Mouse (Mus musculus) embryonic facial prominence, embryonic 12.5 days (tissue): ENCODE results near the gene Parg. TPM values are rescaled to one million over a fixed set of nuclear protein-coding genes. Genes with fewer than 3 reads are reported as not detected.

ENCODE experiments used
- ATAC-seq: fragments of 200-750 bp; cut with Nextera tagmentation; 2 replicates; pipeline ENCODE4 v1.8.0; 2017; ENCODE audit not compliant: insufficient number of reproducible peaks, insufficient read depth, low FRiP score, low TSS enrichment
- H3K27ac ChIP-seq: fragments of 300-500 bp; sonication (generic); 2 replicates; pipeline ENCODE4 v1.5.1; 2016; ENCODE audit warnings: mild to moderate bottlenecking
- H3K27me3 ChIP-seq: fragments of 300-500 bp; sonication (generic); 2 replicates; pipeline ENCODE4 v1.6.1; 2016; ENCODE audit warnings: mild to moderate bottlenecking, moderate library complexity
- H3K36me3 ChIP-seq: fragments of 300-500 bp; sonication (generic); 2 replicates; pipeline ENCODE4 v1.6.1; 2016; ENCODE audit warnings: mild to moderate bottlenecking
- H3K4me1 ChIP-seq: fragments of 300-500 bp; sonication (generic); 2 replicates; pipeline ENCODE4 v1.6.1; 2016
- H3K4me2 ChIP-seq: fragments of 300-500 bp; sonication (generic); replicated peaks from 2 replicates; pipeline ENCODE4 v1.6.1; 2016; ENCODE audit warnings: mild to moderate bottlenecking, moderate library complexity
- H3K4me3 ChIP-seq: fragments of 300-500 bp; sonication (generic); 2 replicates; pipeline ENCODE4 v1.5.1; 2016; ENCODE audit warnings: mild to moderate bottlenecking
- H3K9ac ChIP-seq: fragments of 300-500 bp; sonication (generic); 2 replicates; pipeline ENCODE4 v1.6.1; 2016; ENCODE audit warnings: mild to moderate bottlenecking, moderate library complexity
- H3K9me3 ChIP-seq: fragments of 300-500 bp; sonication (generic); 2 replicates; pipeline ENCODE4 v1.6.1; 2016; ENCODE audit warnings: mild to moderate bottlenecking, moderate library complexity
- WGBS: fragments of 180-500 bp; shearing (Covaris S2); methylation state at CpG from one replicate; pipeline ENCODE4 v1.1.7; 2016; 5-methylcytosine and 5-hydroxymethylcytosine counted together
- polyA plus RNA-seq: library from polyadenylated mRNA; unstranded; fragments of >200 nt; fragmentation: Nextera tagmentation; extraction: Ambion mirVana; gene quantifications from 2 replicates; pipeline ENCODE4 v1.2.1, GENCODE M21; 2016

Gene Parg
- polyA plus RNA-seq = 58.7 and 59.7 TPM in 2 replicates

- H3K27ac ChIP-seq = peak within 1 kb of the TSS; percentile 63; the same call in 1 of the 2 replicates
- H3K4me1 ChIP-seq = peaks cover 23% of the 10 kb centered on the region
- H3K27me3 ChIP-seq = no peaks in the 10 kb centered on the region
- H3K36me3 ChIP-seq = peaks cover 26% of the 10 kb centered on the region
- ATAC-seq = peak; percentile 81
- peak within 1 kb of the TSS; percentile 93 for H3K9ac ChIP-seq
- H3K9me3 ChIP-seq = no peaks in the 10 kb centered on the region
- peak within 1 kb of the TSS; percentile 92 for H3K4me3 ChIP-seq
- H3K4me2 ChIP-seq = peak within 1 kb of the TSS; percentile 93
- under 1% methylated on average over 77 of the region's 77 CpGs for WGBS
Measured at GRCm38 (mm10) chr14:32201791-32202451, at the start of gene Parg, which contains the start of gene Timm23. TSS of gene Parg (plus strand) at chr14:32201949. TSS of gene Timm23 (minus strand) at chr14:32201898.

DNA sequence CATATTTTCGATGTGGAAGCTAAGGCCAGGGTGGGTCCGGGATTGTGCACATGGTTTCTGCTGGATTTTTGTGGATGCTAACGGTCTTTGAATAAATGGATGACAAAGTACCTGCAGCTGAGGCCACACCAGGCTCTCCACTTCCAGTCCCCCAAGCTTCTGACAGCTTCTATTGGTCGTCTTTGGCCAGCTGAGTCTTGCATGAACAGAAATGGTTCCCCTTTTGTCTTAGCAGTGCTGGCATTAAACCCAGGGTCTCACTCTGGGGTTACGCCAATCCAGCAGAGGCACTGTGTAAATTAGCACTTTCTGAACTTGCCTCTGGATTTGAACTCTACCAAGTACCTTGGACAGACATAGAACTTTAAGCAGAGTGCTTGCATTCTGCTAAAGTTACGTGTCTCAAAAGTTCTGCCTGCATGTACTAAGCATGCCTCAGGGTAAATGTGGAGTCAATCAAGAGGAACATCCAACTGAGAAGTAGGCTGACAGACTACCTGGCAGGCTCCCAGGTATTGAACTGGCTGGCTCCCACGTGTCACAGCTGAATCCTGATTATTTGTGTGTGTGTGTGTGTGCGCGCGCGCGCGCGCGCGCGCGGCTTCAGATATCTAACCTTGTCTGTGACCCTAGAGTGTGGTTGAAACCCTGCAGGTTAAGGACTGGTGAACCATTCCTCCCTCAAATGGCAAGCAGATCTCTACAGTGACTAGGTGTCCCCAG lies 49.3 kb upstream of the Parg start:
- H3K4me1 ChIP-seq = no peaks in the 10 kb centered on the region
- no peaks in the 10 kb centered on the region for H3K36me3 ChIP-seq
- H3K4me2 ChIP-seq = no peak overlapping the region
- no peaks in the 10 kb centered on the region for H3K9me3 ChIP-seq
- H3K27me3 ChIP-seq = no peaks in the 10 kb centered on the region
- H3K27ac ChIP-seq = no peak overlapping the region
- no peak overlapping the region for H3K9ac ChIP-seq
- 89% methylated on average over 18 of the region's 18 CpGs for WGBS
- no peak for ATAC-seq
- H3K4me3 ChIP-seq = no peak overlapping the region

DNA sequence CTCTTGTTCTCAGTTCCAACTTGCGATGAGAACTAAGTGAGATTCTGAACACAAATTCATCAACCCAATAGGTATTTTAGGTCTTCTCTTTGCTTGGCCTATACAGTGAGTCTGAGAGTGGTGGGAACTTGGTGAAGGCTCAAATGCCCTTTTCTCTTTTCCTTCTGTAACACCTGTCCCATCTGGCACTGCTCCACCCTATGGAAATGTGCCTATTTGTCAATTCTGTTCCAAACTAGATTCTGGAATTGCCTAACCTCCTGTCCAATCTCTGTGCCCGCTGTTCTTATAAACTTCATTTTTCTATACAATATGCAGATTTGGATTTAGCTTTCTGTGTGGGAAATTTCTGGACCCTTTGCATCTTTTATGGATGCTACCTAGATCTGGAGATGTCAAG lies 48.6 kb upstream of the Parg start:
- no peaks in the 10 kb centered on the region for H3K4me1 ChIP-seq
- no peak for ATAC-seq
- H3K27me3 ChIP-seq = no peaks in the 10 kb centered on the region
- 88% methylated on average over 2 of the region's 2 CpGs for WGBS
- H3K27ac ChIP-seq = no peak overlapping the region
- H3K9me3 ChIP-seq = no peaks in the 10 kb centered on the region
- H3K36me3 ChIP-seq = no peaks in the 10 kb centered on the region
- no peak overlapping the region for H3K4me2 ChIP-seq
- H3K4me3 ChIP-seq = no peak overlapping the region
- no peak overlapping the region for H3K9ac ChIP-seq

GRCm38 (mm10) chr14:32154758-32155157 lies 47.0 kb upstream of the Parg start:
- Histone ChIP-seq H3K4me1 (peaks cover 5% of the 10 kb centered on the region), H3K9ac (no peak overlapping the region), H3K9me3 (no peaks in the 10 kb centered on the region), H3K27me3 (no peaks in the 10 kb centered on the region), H3K4me3 (no peak overlapping the region), H3K4me2 (no peak overlapping the region), H3K27ac (no peak overlapping the region), H3K36me3 (no peaks in the 10 kb centered on the region)
- ATAC-seq = no peak
- 86% methylated on average over 6 of the region's 6 CpGs for WGBS

DNA sequence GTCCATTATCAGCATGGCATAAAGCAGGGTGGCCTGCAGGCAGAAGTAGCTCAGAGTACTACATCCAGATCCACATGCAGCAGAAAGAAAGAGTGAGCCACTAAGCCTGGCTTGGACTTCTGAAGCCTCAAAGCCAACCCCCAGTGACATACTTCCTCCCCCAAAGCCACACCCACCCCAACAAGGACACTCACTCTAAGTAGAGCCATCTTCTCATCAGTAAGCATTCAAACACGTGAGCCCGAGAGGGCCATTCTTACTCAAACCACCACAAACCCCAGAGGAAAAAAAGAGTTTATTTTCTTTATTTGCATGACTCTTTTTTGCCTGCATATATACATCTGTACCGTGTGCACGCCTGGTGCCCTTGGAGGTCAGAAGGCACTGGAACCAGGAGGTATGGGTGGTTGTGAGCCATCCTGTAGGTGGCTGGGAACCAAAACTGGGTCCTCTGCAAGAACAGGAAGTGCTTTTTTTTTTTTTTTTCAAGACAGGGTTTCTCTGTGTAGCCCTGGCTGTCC lies 42.5 kb upstream of the Parg start:
- Histone ChIP-seq H3K4me2 (peak overlapping the region; percentile 94), H3K4me3 (peak overlapping the region; percentile 77), H3K36me3 (no peaks in the 10 kb centered on the region), H3K9ac (peak overlapping the region; percentile 81; the same call in 1 of the 2 replicates), H3K27me3 (no peaks in the 10 kb centered on the region), H3K9me3 (no peaks in the 10 kb centered on the region), H3K4me1 (peaks cover 14% of the 10 kb centered on the region), H3K27ac (no peak overlapping the region)
- WGBS = 25% methylated on average over 4 of the region's 4 CpGs
- ATAC-seq = 0 out of 2 replicates have a peak, but pooled peaks have one; percentile 13

GRCm38 (mm10) chr14:32159690-32160246 lies 42.0 kb upstream of the Parg start, which contains the start of gene Ncoa4:
TSS of gene Ncoa4 (plus strand) at chr14:32159865.
- Histone ChIP-seq H3K4me1 (peaks cover 14% of the 10 kb centered on the region), H3K9ac (peak within 1 kb of the TSS; percentile 81), H3K9me3 (no peaks in the 10 kb centered on the region), H3K27me3 (no peaks in the 10 kb centered on the region), H3K27ac (peak within 1 kb of the TSS; percentile 41; the same call in 1 of the 2 replicates), H3K4me2 (peak within 1 kb of the TSS; percentile 94), H3K36me3 (no peaks in the 10 kb centered on the region), H3K4me3 (peak within 1 kb of the TSS; percentile 77)
- ATAC-seq = peak; percentile 95
- under 1% methylated on average over 40 of the region's 40 CpGs for WGBS

DNA sequence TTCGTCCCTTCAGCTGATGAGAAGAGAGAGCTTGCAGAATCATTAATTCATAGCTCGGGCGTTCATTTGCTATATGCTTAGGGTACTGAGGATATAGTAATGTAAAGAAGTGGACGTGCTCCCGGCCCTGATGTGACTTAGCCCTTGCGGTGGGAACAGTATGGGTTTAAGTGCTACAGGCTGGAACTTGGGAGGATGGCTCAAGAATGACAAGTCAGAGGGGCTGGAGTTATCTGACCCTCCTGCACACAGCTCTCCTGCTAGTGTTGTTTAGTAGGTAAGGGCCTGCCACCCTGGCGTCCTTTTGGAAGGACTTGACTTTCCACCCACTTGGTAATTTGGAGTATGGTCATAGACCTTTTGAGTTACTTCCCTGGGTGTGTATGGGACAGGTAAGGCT lies 41.2 kb upstream of the Parg start:
- Histone ChIP-seq H3K9ac (peak overlapping the region; percentile 81), H3K9me3 (no peaks in the 10 kb centered on the region), H3K4me1 (peaks cover 20% of the 10 kb centered on the region), H3K36me3 (no peaks in the 10 kb centered on the region), H3K4me3 (peak overlapping the region; percentile 77), H3K4me2 (peak overlapping the region; percentile 94), H3K27ac (0 out of 2 replicates have a peak overlapping the region, but pooled peaks have one; percentile 41), H3K27me3 (no peaks in the 10 kb centered on the region)
- no peak for ATAC-seq
- 38% methylated on average over 7 of the region's 7 CpGs for WGBS

DNA sequence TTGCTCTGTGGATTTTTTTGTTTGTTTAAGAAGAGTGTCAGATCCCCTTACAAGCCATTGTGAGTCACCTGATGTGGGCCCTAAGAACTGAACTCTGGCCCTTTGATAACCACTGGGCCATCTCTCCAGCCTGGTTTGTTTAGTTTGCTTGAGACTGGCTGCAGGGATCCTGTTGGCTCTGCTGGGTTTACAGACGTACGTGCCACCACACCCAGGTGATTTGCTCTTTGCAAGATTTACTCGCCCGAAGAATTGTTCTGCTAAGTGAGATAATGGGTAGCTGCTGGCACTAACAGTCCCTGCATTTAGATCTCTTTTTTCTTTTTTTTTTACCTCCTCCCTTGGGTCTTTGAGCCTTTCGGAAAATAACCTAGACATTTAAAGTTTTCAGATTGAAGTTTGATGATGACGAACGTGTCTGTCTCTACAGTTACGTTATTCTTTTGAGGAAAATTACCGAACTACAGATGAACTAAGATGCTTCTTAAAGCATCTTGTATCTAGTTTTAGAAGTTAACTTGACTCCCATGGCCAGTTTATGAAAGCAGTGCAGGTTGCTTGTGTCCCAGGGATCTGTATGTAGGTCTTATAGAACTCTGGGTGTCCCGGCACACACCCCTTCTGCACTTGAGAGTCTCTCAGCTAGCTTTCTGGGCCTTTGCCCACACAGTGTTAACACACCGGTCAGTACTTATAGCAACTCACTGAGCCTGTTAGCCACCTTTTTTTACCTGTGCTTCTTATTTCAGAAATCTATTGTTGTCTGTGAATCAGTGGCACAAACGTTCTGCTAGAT lies 40.5 kb upstream of the Parg start:
- Histone ChIP-seq H3K4me3 (no peak overlapping the region), H3K9me3 (no peaks in the 10 kb centered on the region), H3K27me3 (no peaks in the 10 kb centered on the region), H3K27ac (no peak overlapping the region), H3K36me3 (no peaks in the 10 kb centered on the region), H3K4me1 (peaks cover 21% of the 10 kb centered on the region), H3K9ac (peak overlapping the region; percentile 81; the same call in 1 of the 2 replicates), H3K4me2 (peak overlapping the region; percentile 94)
- ATAC-seq = no peak
- 89% methylated on average over 12 of the region's 12 CpGs for WGBS

GRCm38 (mm10) chr14:32162231-32162630 lies 39.5 kb upstream of the Parg start:
- H3K9ac ChIP-seq = no peak overlapping the region
- no peaks in the 10 kb centered on the region for H3K27me3 ChIP-seq
- no peak overlapping the region for H3K27ac ChIP-seq
- WGBS = 91% methylated on average over 5 of the region's 5 CpGs
- peaks cover 21% of the 10 kb centered on the region for H3K4me1 ChIP-seq
- H3K9me3 ChIP-seq = no peaks in the 10 kb centered on the region
- no peak overlapping the region for H3K4me3 ChIP-seq
- no peaks in the 10 kb centered on the region for H3K36me3 ChIP-seq
- no peak overlapping the region for H3K4me2 ChIP-seq
- no peak for ATAC-seq

GRCm38 (mm10) chr14:32163203-32163888 lies 38.4 kb upstream of the Parg start:
- WGBS = 93% methylated on average over 11 of the region's 11 CpGs
- Histone ChIP-seq H3K4me3 (no peak overlapping the region), H3K4me2 (no peak overlapping the region), H3K4me1 (peaks cover 21% of the 10 kb centered on the region), H3K9me3 (no peaks in the 10 kb centered on the region), H3K9ac (no peak overlapping the region), H3K27ac (no peak overlapping the region), H3K27me3 (no peaks in the 10 kb centered on the region), H3K36me3 (no peaks in the 10 kb centered on the region)
- no peak for ATAC-seq
